Mouse (Mus musculus): ENCODE measurements around the gene Rrbp1. TPM values are rescaled to one million over a fixed set of nuclear protein-coding genes. Genes with fewer than 3 reads are reported as not detected.

The Rrbp1 gene
- polyA plus RNA-seq, 1 experiment from 2014 or later: 31.4 TPM

- DNase-seq (ENCODE audit: low spot score, missing footprints) (no peak), ATAC-seq (ENCODE audit: low FRiP score) (no peak)
- no peaks in the 10 kb centered on the region for H3K27me3 ChIP-seq (ENCODE audit: control insufficient read depth, insufficient read depth, low read length)
- H3K9me3 ChIP-seq (ENCODE audit: control insufficient read depth, low read length): no peaks in the 10 kb centered on the region
- no peak overlapping the region for H3K4me3 ChIP-seq (ENCODE audit: low read depth, low read length)
- 95% methylated on average over 5 of the region's 5 CpGs for whole genome bisulfite sequencing
- H3K4me1 ChIP-seq (ENCODE audit: control insufficient read depth, insufficient read depth, low read length): no peaks in the 10 kb centered on the region
- H3K9ac ChIP-seq (ENCODE audit: low read length): no peak overlapping the region
- no peak overlapping the region for H3K27ac ChIP-seq (ENCODE audit: low read depth, low read length)
- H3K4me2 ChIP-seq: no peak overlapping the region
- peaks cover 3% of the 10 kb centered on the region; the same call in 1 of the 2 replicates for H3K36me3 ChIP-seq (ENCODE audit: control insufficient read depth, insufficient read depth, low read length)
These were observed 35.9 kb downstream of the Rrbp1 start for GRCm38 (mm10) chr2:143975146-143975649.

- no peak for DNase-seq (ENCODE audit: low spot score, missing footprints)
- WGBS: 92% methylated on average over 7 of the region's 7 CpGs
These were observed 37.9 kb downstream of the Rrbp1 start for GRCm38 (mm10) chr2:143973161-143973560.

GRCm38 (mm10) chr2:143971887-143972286 lies 39.2 kb downstream of the Rrbp1 start:
- DNase-seq (ENCODE audit: low spot score, missing footprints) (no peak), ATAC-seq (ENCODE audit: low FRiP score) (no peak)
- Histone ChIP-seq H3K9ac (ENCODE audit: low read length) (no peak overlapping the region), H3K27ac (ENCODE audit: low read depth, low read length) (no peak overlapping the region), H3K27me3 (ENCODE audit: control insufficient read depth, insufficient read depth, low read length) (no peaks in the 10 kb centered on the region), H3K9me3 (ENCODE audit: control insufficient read depth, low read length) (no peaks in the 10 kb centered on the region), H3K36me3 (ENCODE audit: control insufficient read depth, insufficient read depth, low read length) (peaks cover 3% of the 10 kb centered on the region; the same call in 1 of the 2 replicates), H3K4me2 (no peak overlapping the region), H3K4me3 (ENCODE audit: low read depth, low read length) (no peak overlapping the region), H3K4me1 (ENCODE audit: control insufficient read depth, insufficient read depth, low read length) (no peaks in the 10 kb centered on the region)
- 80% methylated on average over 2 of the region's 2 CpGs for WGBS

More at GRCm38 (mm10) chr2:143973161-143973560, 37.9 kb downstream of the Rrbp1 start:
- Histone ChIP-seq H3K9ac (ENCODE audit: low read length) (no peak overlapping the region), H3K9me3 (ENCODE audit: control insufficient read depth, low read length) (no peaks in the 10 kb centered on the region), H3K4me1 (ENCODE audit: control insufficient read depth, insufficient read depth, low read length) (no peaks in the 10 kb centered on the region), H3K27ac (ENCODE audit: low read depth, low read length) (no peak overlapping the region), H3K36me3 (ENCODE audit: control insufficient read depth, insufficient read depth, low read length) (peaks cover 3% of the 10 kb centered on the region; the same call in 1 of the 2 replicates), H3K4me2 (no peak overlapping the region), H3K27me3 (ENCODE audit: control insufficient read depth, insufficient read depth, low read length) (no peaks in the 10 kb centered on the region), H3K4me3 (ENCODE audit: low read depth, low read length) (no peak overlapping the region)
- ATAC-seq (ENCODE audit: low FRiP score): no peak

DNA sequence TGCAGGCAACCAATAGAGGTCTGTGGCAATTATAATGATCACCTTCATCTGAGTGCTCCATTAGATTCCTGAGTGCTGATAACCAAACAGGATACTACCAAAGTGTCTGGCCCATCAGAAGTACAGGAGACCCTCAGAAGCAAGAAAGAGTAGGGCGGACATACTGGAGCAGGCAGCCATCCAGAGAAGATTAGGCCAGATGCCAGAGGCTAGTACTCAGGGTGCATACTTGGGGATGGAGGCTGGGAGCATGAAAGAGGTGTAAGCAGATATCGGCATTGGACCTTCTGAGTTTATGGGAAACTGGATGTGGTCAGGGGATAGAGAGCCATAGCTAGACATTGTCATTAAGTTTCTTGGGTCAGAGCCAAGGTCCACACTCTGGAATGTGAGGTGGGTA lies 40.2 kb downstream of the Rrbp1 start:
- ATAC-seq (ENCODE audit: low FRiP score) (no peak), DNase-seq (ENCODE audit: low spot score, missing footprints) (no peak)
- Histone ChIP-seq H3K4me1 (ENCODE audit: control insufficient read depth, insufficient read depth, low read length) (no peaks in the 10 kb centered on the region), H3K27me3 (ENCODE audit: control insufficient read depth, insufficient read depth, low read length) (no peaks in the 10 kb centered on the region), H3K9me3 (ENCODE audit: control insufficient read depth, low read length) (no peaks in the 10 kb centered on the region), H3K27ac (ENCODE audit: low read depth, low read length) (no peak overlapping the region), H3K9ac (ENCODE audit: low read length) (no peak overlapping the region), H3K36me3 (ENCODE audit: control insufficient read depth, insufficient read depth, low read length) (peaks cover 3% of the 10 kb centered on the region; the same call in 1 of the 2 replicates), H3K4me2 (no peak overlapping the region), H3K4me3 (ENCODE audit: low read depth, low read length) (no peak overlapping the region)
- 92% methylated on average over 2 of the region's 2 CpGs for WGBS

DNA sequence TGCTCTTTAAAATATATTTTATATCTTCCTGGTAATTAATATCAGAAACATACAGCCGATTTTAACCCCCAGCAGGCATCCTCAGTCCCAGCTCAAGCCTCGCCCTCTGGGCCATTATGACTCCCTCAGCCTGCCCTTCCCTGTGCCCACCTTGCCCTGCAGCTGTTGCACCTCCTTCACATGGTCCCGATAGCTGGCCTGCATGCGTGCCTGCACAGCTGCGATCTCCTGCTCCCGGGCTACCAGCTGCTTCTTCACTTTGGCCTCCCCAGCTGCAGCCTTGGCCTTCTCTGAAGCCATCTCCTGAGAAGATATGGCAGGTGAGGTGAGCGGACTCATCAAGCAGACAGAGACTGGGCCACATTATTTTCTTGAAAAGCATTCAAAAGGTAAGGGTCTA lies 41.8 kb downstream of the Rrbp1 start:
- Histone ChIP-seq H3K36me3 (ENCODE audit: control insufficient read depth, insufficient read depth, low read length) (peaks cover 3% of the 10 kb centered on the region; the same call in 1 of the 2 replicates), H3K27me3 (ENCODE audit: control insufficient read depth, insufficient read depth, low read length) (no peaks in the 10 kb centered on the region), H3K9ac (ENCODE audit: low read length) (no peak overlapping the region), H3K9me3 (ENCODE audit: control insufficient read depth, low read length) (no peaks in the 10 kb centered on the region), H3K4me3 (ENCODE audit: low read depth, low read length) (no peak overlapping the region), H3K27ac (ENCODE audit: low read depth, low read length) (no peak overlapping the region), H3K4me1 (ENCODE audit: control insufficient read depth, insufficient read depth, low read length) (no peaks in the 10 kb centered on the region), H3K4me2 (no peak overlapping the region)
- DNase-seq (ENCODE audit: low spot score, missing footprints): no peak
- no peak for ATAC-seq (ENCODE audit: low FRiP score)
- WGBS: 90% methylated on average over 7 of the region's 7 CpGs

DNA sequence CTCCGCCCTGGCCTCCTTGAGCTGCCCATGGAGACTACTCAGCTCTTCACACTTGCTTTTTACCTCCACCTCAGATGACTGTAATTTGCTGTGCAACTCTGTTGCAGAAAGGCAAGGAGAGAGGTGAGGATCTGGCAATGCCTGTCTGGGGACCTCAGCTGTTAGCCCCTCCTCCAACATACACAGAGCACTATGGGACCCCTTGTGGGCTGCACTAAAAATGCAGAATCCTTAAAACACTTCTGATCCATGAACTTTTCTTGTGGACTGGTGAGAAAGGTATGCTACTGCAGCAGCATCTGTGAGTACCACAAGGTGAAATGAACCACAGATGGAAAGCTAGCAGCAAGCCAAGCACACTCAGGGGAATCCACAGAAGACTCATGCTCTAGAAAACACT lies 47.7 kb downstream of the Rrbp1 start:
- H3K4me2 ChIP-seq: no peak overlapping the region
- H3K27ac ChIP-seq (ENCODE audit: low read depth, low read length): no peak overlapping the region
- no peak overlapping the region for H3K9ac ChIP-seq (ENCODE audit: low read length)
- 0 out of 2 replicates have a peak, but pooled peaks cover 7% of the 10 kb centered on the region for H3K36me3 ChIP-seq (ENCODE audit: control insufficient read depth, insufficient read depth, low read length)
- H3K4me1 ChIP-seq (ENCODE audit: control insufficient read depth, insufficient read depth, low read length): no peaks in the 10 kb centered on the region
- ATAC-seq (ENCODE audit: low FRiP score): no peak
- DNase-seq (ENCODE audit: low spot score, missing footprints): no peak
- WGBS: 95% methylated on average over 1 of the region's 1 CpGs
- no peak overlapping the region for H3K4me3 ChIP-seq (ENCODE audit: low read depth, low read length)
- no peaks in the 10 kb centered on the region for H3K9me3 ChIP-seq (ENCODE audit: control insufficient read depth, low read length)
- H3K27me3 ChIP-seq (ENCODE audit: control insufficient read depth, insufficient read depth, low read length): no peaks in the 10 kb centered on the region

DNA sequence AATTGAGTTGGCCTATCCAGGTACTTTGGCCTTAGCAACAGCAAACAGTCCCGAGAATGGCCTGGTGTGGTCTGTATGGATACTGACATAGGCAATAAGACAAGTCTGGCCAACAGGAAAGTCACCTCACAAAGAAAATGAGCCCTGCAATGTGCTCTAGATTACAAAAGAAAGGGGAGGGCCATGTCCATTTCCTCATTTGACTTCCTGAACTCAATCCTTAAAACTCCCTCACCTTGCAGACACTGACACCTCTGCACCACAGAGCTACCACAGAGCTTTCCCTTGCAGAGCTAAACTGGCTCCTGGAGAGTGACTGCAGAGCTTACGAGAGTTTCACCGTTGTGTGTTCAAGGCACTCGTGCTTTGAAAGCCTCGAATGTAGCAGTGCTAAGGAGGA lies 48.9 kb downstream of the Rrbp1 start:
- Histone ChIP-seq H3K9ac (ENCODE audit: low read length) (no peak overlapping the region), H3K36me3 (ENCODE audit: control insufficient read depth, insufficient read depth, low read length) (0 out of 2 replicates have a peak, but pooled peaks cover 7% of the 10 kb centered on the region), H3K27ac (ENCODE audit: low read depth, low read length) (no peak overlapping the region), H3K27me3 (ENCODE audit: control insufficient read depth, insufficient read depth, low read length) (no peaks in the 10 kb centered on the region), H3K4me1 (ENCODE audit: control insufficient read depth, insufficient read depth, low read length) (no peaks in the 10 kb centered on the region), H3K9me3 (ENCODE audit: control insufficient read depth, low read length) (no peaks in the 10 kb centered on the region), H3K4me2 (no peak overlapping the region), H3K4me3 (ENCODE audit: low read depth, low read length) (no peak overlapping the region)
- 96% methylated on average over 5 of the region's 5 CpGs for WGBS
- ATAC-seq (ENCODE audit: low FRiP score): no peak
- no peak for DNase-seq (ENCODE audit: low spot score, missing footprints)

DNA sequence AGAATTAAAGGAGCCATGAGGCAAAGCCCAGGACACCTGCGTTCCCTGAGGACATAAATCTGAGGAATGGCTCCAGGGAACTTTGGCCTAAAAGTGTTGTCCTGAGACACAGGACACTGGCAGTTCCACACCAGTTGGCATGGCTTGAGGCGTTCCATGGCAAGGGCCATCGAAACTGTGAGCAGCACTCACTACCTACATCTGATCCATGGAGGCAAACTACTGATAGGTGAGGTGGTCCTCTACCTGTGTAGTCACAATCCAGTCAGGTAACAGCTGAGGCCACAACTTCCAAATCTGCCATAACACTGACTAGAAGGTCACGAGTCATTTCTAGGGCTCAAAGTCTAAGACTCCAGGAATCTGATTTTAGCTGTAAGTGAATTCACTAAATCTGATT lies 55.3 kb downstream of the Rrbp1 start:
- H3K4me2 ChIP-seq: no peak overlapping the region
- H3K36me3 ChIP-seq (ENCODE audit: control insufficient read depth, insufficient read depth, low read length): peaks cover 7% of the 10 kb centered on the region; the same call in 1 of the 2 replicates
- no peaks in the 10 kb centered on the region for H3K9me3 ChIP-seq (ENCODE audit: control insufficient read depth, low read length)
- WGBS: 91% methylated on average over 4 of the region's 4 CpGs
- DNase-seq (ENCODE audit: low spot score, missing footprints) (no peak), ATAC-seq (ENCODE audit: low FRiP score) (no peak)
- H3K27ac ChIP-seq (ENCODE audit: low read depth, low read length): no peak overlapping the region
- no peaks in the 10 kb centered on the region for H3K27me3 ChIP-seq (ENCODE audit: control insufficient read depth, insufficient read depth, low read length)
- H3K4me1 ChIP-seq (ENCODE audit: control insufficient read depth, insufficient read depth, low read length): no peaks in the 10 kb centered on the region
- no peak overlapping the region for H3K4me3 ChIP-seq (ENCODE audit: low read depth, low read length)
- no peak overlapping the region for H3K9ac ChIP-seq (ENCODE audit: low read length)

DNA sequence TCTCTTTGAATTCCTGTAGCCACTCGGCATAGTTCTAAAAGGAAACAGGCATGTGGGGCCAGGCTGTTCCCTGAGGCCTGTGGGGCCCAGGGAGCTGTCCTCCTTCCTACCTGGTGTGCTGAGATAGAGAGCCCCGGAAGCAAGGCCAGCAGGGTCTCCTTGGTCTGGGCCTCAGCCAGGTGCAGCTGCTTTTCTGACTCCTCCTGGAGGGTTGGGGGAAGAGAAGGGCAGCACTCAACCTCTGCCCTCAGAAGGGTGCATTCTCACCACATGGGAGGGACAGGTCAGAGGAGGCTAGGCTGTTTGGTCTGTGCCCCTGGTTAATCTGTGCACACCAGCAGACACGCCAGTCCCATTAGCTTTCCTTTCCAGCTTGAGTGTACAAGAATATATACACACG lies 56.1 kb downstream of the Rrbp1 start:
- Histone ChIP-seq H3K4me3 (ENCODE audit: low read depth, low read length) (no peak overlapping the region), H3K27me3 (ENCODE audit: control insufficient read depth, insufficient read depth, low read length) (no peaks in the 10 kb centered on the region), H3K4me2 (no peak overlapping the region), H3K9me3 (ENCODE audit: control insufficient read depth, low read length) (no peaks in the 10 kb centered on the region), H3K27ac (ENCODE audit: low read depth, low read length) (no peak overlapping the region), H3K4me1 (ENCODE audit: control insufficient read depth, insufficient read depth, low read length) (no peaks in the 10 kb centered on the region), H3K9ac (ENCODE audit: low read length) (no peak overlapping the region), H3K36me3 (ENCODE audit: control insufficient read depth, insufficient read depth, low read length) (peaks cover 7% of the 10 kb centered on the region; the same call in 1 of the 2 replicates)
- WGBS: 88% methylated on average over 4 of the region's 4 CpGs
- DNase-seq (ENCODE audit: low spot score, missing footprints) (no peak), ATAC-seq (ENCODE audit: low FRiP score) (no peak)

All from midbrain, embryonic 11.5 days (tissue).